Mouse (Mus musculus) bone marrow macrophage, adult 2 months (primary cell): ENCODE measurements around the gene Ccdc159.

ENCODE experiments used
- CTCF ChIP-seq: IDR thresholded peaks from 2 replicates; pipeline ENCODE4 v1.5.1; 2012; ENCODE audit warnings: low read depth, mild to moderate bottlenecking, low read length, moderate library complexity
- POLR2A ChIP-seq: IDR thresholded peaks from 2 replicates; pipeline ENCODE4 v1.6.1; 2012; ENCODE audit warnings: mild to moderate bottlenecking, low read depth, low read length, borderline replicate concordance

DNA sequence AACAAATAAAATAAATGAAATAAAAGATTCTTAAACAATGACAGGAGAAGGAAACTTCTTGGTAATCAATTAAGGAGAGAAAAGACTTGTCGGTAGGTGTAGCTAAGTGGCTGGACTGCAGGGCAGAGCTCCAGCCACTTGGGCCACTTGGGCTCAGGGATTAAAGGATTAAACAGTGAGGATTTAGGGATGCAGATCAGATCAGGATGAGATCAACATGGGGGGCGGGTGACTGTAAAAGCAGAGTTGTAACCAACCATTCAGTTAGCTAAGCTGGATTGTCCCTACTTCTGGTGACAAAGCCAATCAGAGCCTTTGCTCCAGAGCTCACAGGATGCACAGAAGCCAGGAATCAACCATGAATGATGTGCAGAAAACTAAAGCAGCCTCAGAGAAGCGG is 56.6 kb downstream of the Ccdc159 start:
- TF ChIP-seq POLR2A (no peak), CTCF (no peak)
